ENCODE assay signal across 8 mouse cellular contexts in genomic region chr1:24633553-24634132, GRCm38 (mm10). TPM values are rescaled to one million over a fixed set of nuclear protein-coding genes. Genes with fewer than 3 reads are reported as not detected.
DNase-seq lines count a peak whose midpoint lies in the region; ATAC-seq lines count a peak whose summit lies in the region.

No protein-coding gene starts in this region.

- H3K4me2 ChIP-seq in stomach, embryonic 15.5 days = peak overlapping the region; percentile 24; the same call in 1 of the 2 replicates

- no peak overlapping the region for H3K27ac ChIP-seq in stomach, embryonic 15.5 days

- H3K4me1 ChIP-seq in stomach, embryonic 15.5 days = no peaks in the 10 kb centered on the region

- no peaks in the 10 kb centered on the region for H3K27me3 ChIP-seq in stomach, embryonic 15.5 days (replicated peaks)

- DNase-seq in frontal cortex, postnatal 10 days (ENCODE audit: low spot score in 2 of 2) = no peak
- DNase-seq in A20 (ENCODE audit: low read depth, low spot score) = peak; percentile 7
- DNase-seq in cerebellum, postnatal 25 days = peak; percentile 35 to 65
- peak; percentile 13 for DNase-seq in left cerebral cortex, postnatal 4 days
- DNase-seq in urinary bladder, adult 18-20 months (ENCODE audit: low spot score in 2 of 2) = no peak

- H3K36me3 ChIP-seq in stomach, embryonic 15.5 days = no peaks in the 10 kb centered on the region

- ATAC-seq in frontal cortex, adult (ENCODE audit: low TSS enrichment) = peak; percentile 92
- ATAC-seq in hematopoietic stem cell, adult 5-6 weeks (replicated peaks in 1 of 2; ENCODE audit: insufficient read depth in 1 of 2, low FRiP score in 2 of 2, low TSS enrichment in 1 of 2, low read depth in 1 of 2, poor library complexity in 2 of 2, severe bottlenecking in 2 of 2) = peak; percentile 78 to 93; a peak in 3 of 4 replicates
- ATAC-seq in stomach, embryonic 15.5 days (ENCODE audit: insufficient read depth, low FRiP score, low read depth) = no peak

- no peak overlapping the region for H3K4me3 ChIP-seq in stomach, embryonic 15.5 days (replicated peaks)

- intact Hi-C loops in left cerebral cortex, postnatal 4 days (cut with DNase I) = no loop called here

- H3K9me3 ChIP-seq in stomach, embryonic 15.5 days = no peaks in the 10 kb centered on the region

- 27% methylated on average over 14 of the region's 14 CpGs for WGBS in stomach, embryonic 15.5 days

- H3K9ac ChIP-seq in stomach, embryonic 15.5 days = no peak overlapping the region

RNA-seq across cellular contexts. Expression of gene Lmbrd1, which starts 44.8 kb away (rescaled TPM):
- total RNA-seq in hematopoietic stem cell, adult 5-6 weeks (2017) = 12.0 and 23.3 TPM in 2 replicates
- 10 to 100 TPM; 59.4 to 64.5 TPM for total RNA-seq in left cerebral cortex, postnatal 4 days (2021)
- 35.0 and 36.5 TPM in 2 replicates for polyA plus RNA-seq in stomach, embryonic 15.5 days (2015; fragmentation: Nextera tagmentation; extraction: Ambion mirVana)

RNA-seq across cellular contexts. Expression of gene Col19a1, which starts 46.4 kb away (rescaled TPM):
- total RNA-seq in hematopoietic stem cell, adult 5-6 weeks (2017) = 0.19 and 0.50 TPM in 2 replicates
- 10 to 100 TPM; 15.3 to 18.8 TPM for total RNA-seq in left cerebral cortex, postnatal 4 days (2021)
- 3.5 and 3.6 TPM in 2 replicates for polyA plus RNA-seq in stomach, embryonic 15.5 days (2015; fragmentation: Nextera tagmentation; extraction: Ambion mirVana)

Comparison
In these comparisons a context has a peak if more than half of its experiments do, and no peak if none do; other contexts are left out.
1. DNase-seq: peak in A20 (single experiment), cerebellum, postnatal 25 days (2 of 2) and left cerebral cortex, postnatal 4 days (single experiment); none in frontal cortex, postnatal 10 days (0 of 2) and urinary bladder, adult 18-20 months (0 of 2).
2. RNA of gene Col19a1, which starts 46.4 kb away (total RNA-seq): 15.3 to 18.8 TPM in left cerebral cortex, postnatal 4 days; 0.19 to 0.50 TPM in hematopoietic stem cell, adult 5-6 weeks; every median in the first group is over 10 times any median in the second.